Mouse (Mus musculus) liver, adult 2 months (tissue): ENCODE measurements around the gene Hdhd3.

Experiments used
- CTCF ChIP-seq: fragments of 200-500 bp; IDR thresholded peaks from 2 replicates; pipeline ENCODE4 v1.5.1; 2011; ENCODE audit warnings: low read depth, low read length, control low read depth
- POLR2A ChIP-seq: fragments of 200-500 bp; IDR thresholded peaks from 2 replicates; pipeline ENCODE4 v1.6.1; 2011; ENCODE audit warnings: low read length, control low read depth; ENCODE audit not compliant: insufficient read depth; ENCODE audit errors: extremely low read depth

DNA sequence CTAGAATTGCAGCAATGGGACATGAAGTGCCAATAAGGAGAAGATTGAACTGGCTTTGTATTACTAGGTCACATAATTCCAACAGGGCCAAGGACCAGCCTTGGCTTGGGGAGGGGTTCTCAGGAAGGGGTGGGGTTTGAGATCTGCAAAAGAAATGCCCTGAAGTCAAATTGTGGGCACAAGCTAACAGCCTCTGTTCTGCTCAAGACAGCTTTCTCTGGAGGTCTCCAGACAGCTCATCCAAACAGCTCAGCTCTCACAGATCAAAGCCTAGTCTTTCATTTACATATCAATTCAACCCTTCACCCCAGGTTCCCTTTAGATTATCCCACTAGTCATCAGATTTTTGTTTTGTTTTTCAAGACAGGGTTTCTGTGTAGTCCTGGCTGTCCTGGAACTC is 41.5 kb upstream of the Hdhd3 start:
- TF ChIP-seq CTCF (no peak), POLR2A (no peak)
